Mouse (Mus musculus): ENCODE data around the gene Zdhhc11. TPM values are rescaled to one million over a fixed set of nuclear protein-coding genes. Genes with fewer than 3 reads are reported as not detected.

Zdhhc11 gene
- polyA plus RNA-seq, 1 experiment from 2014 or later, result not detected

DNA sequence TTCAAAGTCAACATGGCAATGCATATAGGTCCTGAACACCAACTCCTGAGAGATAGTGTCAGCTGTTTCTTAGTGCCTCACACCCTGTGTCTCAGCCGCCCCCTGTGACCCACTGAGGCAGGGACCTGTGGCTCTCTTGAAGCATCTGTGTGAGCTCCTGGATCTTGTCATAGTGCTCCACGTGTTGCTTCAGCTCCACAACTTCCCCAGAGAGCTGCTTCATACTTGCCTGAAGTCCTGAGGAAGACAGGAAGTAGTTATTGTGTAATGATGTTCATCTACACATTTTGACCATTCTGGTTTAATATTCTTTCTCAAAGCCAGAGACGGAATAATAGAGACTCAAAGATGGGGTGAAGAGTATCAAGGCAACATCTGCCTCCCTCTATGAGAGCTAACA lies 76.3 kb downstream of the Zdhhc11 start:
- Histone ChIP-seq H3K4me1 (no peaks in the 10 kb centered on the region), H3K9me3 (replicated peaks) (no peaks in the 10 kb centered on the region), H3K27me3 (ENCODE audit: low read depth, poor library complexity, severe bottlenecking) (no peaks in the 10 kb centered on the region), H3K36me3 (peaks cover 86% of the 10 kb centered on the region), H3K4me3 (no peak overlapping the region), H3K27ac (no peak overlapping the region)
- 91% methylated on average over 3 of the region's 3 CpGs for WGBS
- no peak for DNase-seq (ENCODE audit: low spot score)

Small RNA genes lying within 50 kb of the gene (microRNA-seq; reads per million reads assigned to microRNA genes)
- not detected for gene Gm25197

Other genes with a start within 250 kb of the Zdhhc11 start
- gene Slc12a7, start 230.8 kb upstream of the Zdhhc11 start, polyA plus RNA-seq (2016; fragmentation: Nextera tagmentation; extraction: Ambion mirVana), result 49.5 and 59.6 TPM in 2 replicates
- 43.2 and 57.4 TPM in 2 replicates for gene Nkd2, start 116.2 kb upstream of the Zdhhc11 start, polyA plus RNA-seq (2016; fragmentation: Nextera tagmentation; extraction: Ambion mirVana)
- 80.2 and 81.1 TPM in 2 replicates for gene Trip13, start 26.1 kb upstream of the Zdhhc11 start, polyA plus RNA-seq (2016; fragmentation: Nextera tagmentation; extraction: Ambion mirVana)
- gene Brd9, start 26.0 kb upstream of the Zdhhc11 start, polyA plus RNA-seq (2016; fragmentation: Nextera tagmentation; extraction: Ambion mirVana), result 42.8 and 55.3 TPM in 2 replicates
- gene Tppp, start 45.6 kb downstream of the Zdhhc11 start, polyA plus RNA-seq (2016; fragmentation: Nextera tagmentation; extraction: Ambion mirVana), result 0.20 and 0.25 TPM in 2 replicates
- 21.2 and 27.7 TPM in 2 replicates for gene Cep72, start 98.4 kb downstream of the Zdhhc11 start, polyA plus RNA-seq (2016; fragmentation: Nextera tagmentation; extraction: Ambion mirVana)
- not detected in 2 replicates for gene Slc9a3, start 157.6 kb downstream of the Zdhhc11 start, polyA plus RNA-seq (2016; fragmentation: Nextera tagmentation; extraction: Ambion mirVana)
- gene Exoc3, start 244.9 kb downstream of the Zdhhc11 start, polyA plus RNA-seq (2016; fragmentation: Nextera tagmentation; extraction: Ambion mirVana), result 78.4 and 87.2 TPM in 2 replicates